Mouse (Mus musculus) midbrain, embryonic 15.5 days (tissue): ENCODE measurements at regions not wholly inside any gene's neighbourhood (a gene's known extent, or its start where the extent isn't known, plus 50 kb on each side); places are given as distances from the start of the nearest gene placed in this dataset.

Experiments used
- ATAC-seq: fragments of 200-750 bp; cut with Nextera tagmentation; replicated peaks from 2 replicates; pipeline ENCODE4 v1.8.0; 2017; ENCODE audit warnings: moderate TSS enrichment
- H3K27ac ChIP-seq: fragments of 300-500 bp; sonication (generic); 2 replicates; pipeline ENCODE4 v1.5.1; 2015; ENCODE audit warnings: mild to moderate bottlenecking, inconsistent platforms
- H3K27me3 ChIP-seq: fragments of 300-500 bp; sonication (generic); replicated peaks from 2 replicates; pipeline ENCODE4 v1.6.1; 2015; ENCODE audit warnings: inconsistent platforms
- H3K36me3 ChIP-seq: fragments of 300-500 bp; sonication (generic); replicated peaks from 2 replicates; pipeline ENCODE4 v1.6.1; 2015; ENCODE audit warnings: inconsistent platforms
- H3K4me1 ChIP-seq: fragments of 300-500 bp; sonication (generic); 2 replicates; pipeline ENCODE4 v1.6.1; 2015; ENCODE audit warnings: inconsistent platforms
- H3K4me2 ChIP-seq: fragments of 300-500 bp; sonication (generic); 2 replicates; pipeline ENCODE4 v1.6.1; 2015; ENCODE audit warnings: inconsistent platforms, mild to moderate bottlenecking, moderate library complexity
- H3K4me3 ChIP-seq: fragments of 300-500 bp; sonication (generic); 2 replicates; pipeline ENCODE4 v1.5.1; 2015; ENCODE audit warnings: mild to moderate bottlenecking, inconsistent platforms
- H3K9ac ChIP-seq: fragments of 300-500 bp; sonication (generic); 2 replicates; pipeline ENCODE4 v1.6.1; 2015; ENCODE audit warnings: mild to moderate bottlenecking, inconsistent platforms
- H3K9me3 ChIP-seq: fragments of 300-500 bp; sonication (generic); 2 replicates; pipeline ENCODE4 v1.6.1; 2016; ENCODE audit warnings: inconsistent platforms
- WGBS: fragments of 180-500 bp; shearing (Covaris S2); methylation state at CpG from one replicate; pipeline ENCODE4 v1.1.7; 2015; ENCODE audit warnings: mixed read lengths; 5-methylcytosine and 5-hydroxymethylcytosine counted together

DNA sequence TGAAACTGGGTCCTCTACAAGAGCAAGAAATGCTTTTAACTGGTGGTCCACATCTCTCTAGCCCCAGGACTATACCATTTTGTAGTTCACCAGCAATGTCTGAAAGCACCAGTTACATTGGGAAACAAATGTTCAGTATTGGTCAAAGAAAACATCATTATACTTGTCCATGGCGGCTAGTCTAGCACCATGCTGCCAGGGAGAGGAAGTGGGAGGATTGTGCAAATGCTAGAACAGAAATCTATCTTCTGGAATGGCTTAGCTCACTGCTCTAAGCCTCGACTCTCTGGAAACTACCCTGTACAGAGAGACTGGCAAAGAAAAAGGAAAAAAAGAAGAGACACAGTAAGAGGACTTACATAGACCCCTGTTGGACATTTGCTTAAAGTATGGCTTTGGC is 81.1 kb upstream of the Ralgapa2 start:
- Histone ChIP-seq H3K27me3 (no peaks in the 10 kb centered on the region), H3K27ac (no peak overlapping the region), H3K4me2 (no peak overlapping the region), H3K36me3 (no peaks in the 10 kb centered on the region), H3K9me3 (no peaks in the 10 kb centered on the region), H3K4me1 (no peaks in the 10 kb centered on the region), H3K9ac (no peak overlapping the region), H3K4me3 (no peak overlapping the region)
- whole genome bisulfite sequencing = 79% methylated on average over 2 of the region's 2 CpGs
- no peak for ATAC-seq

DNA sequence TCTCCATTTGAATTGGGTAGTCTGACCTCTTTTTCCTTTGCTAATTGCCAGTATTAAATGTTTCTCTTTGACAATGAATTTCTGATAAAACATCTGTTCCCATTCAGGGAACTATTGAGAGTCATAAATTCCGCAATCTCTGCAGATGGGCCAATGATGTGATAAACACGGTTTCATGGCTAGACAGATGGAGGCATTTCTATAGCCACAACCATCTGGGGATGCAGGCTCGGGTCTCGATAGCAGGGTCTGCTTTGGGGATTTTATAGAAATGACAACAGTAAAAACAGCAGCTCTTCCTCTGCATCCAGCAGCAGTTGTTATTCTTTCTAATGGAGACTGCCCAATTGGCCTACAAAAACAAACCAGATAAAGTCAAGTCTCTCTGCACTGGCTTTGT is 82.1 kb upstream of the Ralgapa2 start:
- H3K4me1 ChIP-seq = no peaks in the 10 kb centered on the region
- no peak overlapping the region for H3K27ac ChIP-seq
- 62% methylated on average over 4 of the region's 4 CpGs for WGBS
- H3K4me2 ChIP-seq = no peak overlapping the region
- no peaks in the 10 kb centered on the region for H3K27me3 ChIP-seq
- no peaks in the 10 kb centered on the region for H3K36me3 ChIP-seq
- no peak for ATAC-seq
- H3K4me3 ChIP-seq = no peak overlapping the region
- no peak overlapping the region for H3K9ac ChIP-seq
- no peaks in the 10 kb centered on the region for H3K9me3 ChIP-seq

DNA sequence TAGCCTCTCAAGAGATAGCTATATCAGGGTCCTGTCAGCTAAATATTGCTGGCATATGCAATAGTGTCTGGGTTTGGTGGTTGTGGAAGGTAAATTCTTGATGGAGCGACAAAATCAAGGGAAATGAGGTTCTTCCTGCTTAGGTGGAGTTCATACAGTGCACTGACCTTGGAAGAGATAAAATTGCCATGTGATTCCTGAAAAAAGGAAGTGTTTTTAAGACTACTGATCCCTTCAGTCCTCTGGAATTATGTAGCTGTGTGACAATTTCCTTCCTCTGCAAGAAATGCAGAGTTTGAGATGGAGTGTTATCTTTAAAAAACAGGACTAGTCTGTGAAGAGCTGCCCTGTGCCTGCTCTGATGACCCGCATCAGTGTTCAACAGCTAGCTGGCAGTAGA is 83.5 kb upstream of the Ralgapa2 start:
- 84% methylated on average over 2 of the region's 2 CpGs for WGBS
- no peak overlapping the region for H3K27ac ChIP-seq
- H3K4me3 ChIP-seq = no peak overlapping the region
- H3K4me2 ChIP-seq = no peak overlapping the region
- no peaks in the 10 kb centered on the region for H3K4me1 ChIP-seq
- H3K27me3 ChIP-seq = no peaks in the 10 kb centered on the region
- no peaks in the 10 kb centered on the region for H3K36me3 ChIP-seq
- no peak overlapping the region for H3K9ac ChIP-seq
- no peaks in the 10 kb centered on the region for H3K9me3 ChIP-seq
- ATAC-seq = no peak

GRCm38 (mm10) chr2:146606170-146606569 is 94.0 kb upstream of the Ralgapa2 start:
- Histone ChIP-seq H3K36me3 (no peaks in the 10 kb centered on the region), H3K9me3 (no peaks in the 10 kb centered on the region), H3K4me1 (no peaks in the 10 kb centered on the region), H3K27ac (no peak overlapping the region), H3K4me2 (no peak overlapping the region), H3K4me3 (no peak overlapping the region), H3K9ac (no peak overlapping the region), H3K27me3 (no peaks in the 10 kb centered on the region)
- ATAC-seq = no peak

GRCm38 (mm10) chr2:146610896-146611295 is 98.8 kb upstream of the Ralgapa2 start:
- Histone ChIP-seq H3K36me3 (no peaks in the 10 kb centered on the region), H3K9ac (no peak overlapping the region), H3K27me3 (0 out of 2 replicates have a peak, but pooled peaks cover 11% of the 10 kb centered on the region), H3K9me3 (no peaks in the 10 kb centered on the region), H3K4me1 (peaks cover 8% of the 10 kb centered on the region), H3K4me2 (no peak overlapping the region), H3K4me3 (no peak overlapping the region), H3K27ac (no peak overlapping the region)
- 93% methylated on average over 2 of the region's 2 CpGs for WGBS
- ATAC-seq = no peak

GRCm38 (mm10) chr2:146611886-146612521 is 99.9 kb upstream of the Ralgapa2 start:
- 47% methylated on average over 6 of the region's 6 CpGs for WGBS
- Histone ChIP-seq H3K9me3 (no peaks in the 10 kb centered on the region), H3K27ac (no peak overlapping the region), H3K4me1 (peaks cover 8% of the 10 kb centered on the region), H3K36me3 (no peaks in the 10 kb centered on the region), H3K4me2 (no peak overlapping the region), H3K4me3 (no peak overlapping the region), H3K9ac (no peak overlapping the region), H3K27me3 (0 out of 2 replicates have a peak, but pooled peaks cover 11% of the 10 kb centered on the region)
- peak; percentile 75 for ATAC-seq

- 7% methylated on average over 20 of the region's 20 CpGs for WGBS
- Histone ChIP-seq H3K9ac (no peak overlapping the region), H3K36me3 (no peaks in the 10 kb centered on the region), H3K4me3 (peak overlapping the region; percentile 26), H3K4me2 (peak overlapping the region; percentile 56), H3K27ac (no peak overlapping the region), H3K27me3 (peaks cover 11% of the 10 kb centered on the region; the same call in 1 of the 2 replicates), H3K4me1 (peaks cover 8% of the 10 kb centered on the region), H3K9me3 (no peaks in the 10 kb centered on the region)
- ATAC-seq = peak; percentile 49; the same call in 1 of the 2 replicates
Observed at GRCm38 (mm10) chr2:146612522-146613288, 100.6 kb upstream of the Ralgapa2 start.

DNA sequence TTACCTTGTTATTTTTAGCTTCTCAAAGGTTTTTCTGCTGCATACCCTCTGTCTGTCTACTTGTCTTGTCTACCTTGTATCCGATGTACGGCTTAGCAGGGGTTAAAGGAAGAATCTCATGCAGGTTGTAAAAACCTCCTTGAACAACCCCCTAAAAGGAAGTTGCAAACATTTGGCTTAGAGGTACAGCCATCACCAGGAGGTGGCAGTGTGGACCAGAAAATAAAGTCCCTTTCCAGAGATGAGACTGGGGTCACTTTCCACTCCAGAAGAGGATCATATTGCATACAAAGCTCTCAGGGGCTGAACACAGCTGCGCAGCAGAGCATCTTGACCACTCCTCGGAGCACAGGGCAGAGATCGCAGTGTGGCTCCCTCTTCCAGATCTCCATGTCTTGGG is 109.0 kb upstream of the Ralgapa2 start:
- 18% methylated on average over 5 of the region's 5 CpGs for WGBS
- peaks cover 38% of the 10 kb centered on the region for H3K27me3 ChIP-seq

GRCm38 (mm10) chr2:146623052-146623451 is 110.9 kb upstream of the Ralgapa2 start:
- 69% methylated on average over 1 of the region's 1 CpGs for WGBS

More for the DNA sequence above, 109.0 kb upstream of the Ralgapa2 start:
- no peak overlapping the region for H3K4me3 ChIP-seq
- ATAC-seq = peak; percentile 56
- no peaks in the 10 kb centered on the region for H3K9me3 ChIP-seq
- H3K9ac ChIP-seq = no peak overlapping the region
- H3K4me2 ChIP-seq = no peak overlapping the region
- no peak overlapping the region for H3K27ac ChIP-seq
- H3K4me1 ChIP-seq = no peaks in the 10 kb centered on the region
- no peaks in the 10 kb centered on the region for H3K36me3 ChIP-seq

DNA sequence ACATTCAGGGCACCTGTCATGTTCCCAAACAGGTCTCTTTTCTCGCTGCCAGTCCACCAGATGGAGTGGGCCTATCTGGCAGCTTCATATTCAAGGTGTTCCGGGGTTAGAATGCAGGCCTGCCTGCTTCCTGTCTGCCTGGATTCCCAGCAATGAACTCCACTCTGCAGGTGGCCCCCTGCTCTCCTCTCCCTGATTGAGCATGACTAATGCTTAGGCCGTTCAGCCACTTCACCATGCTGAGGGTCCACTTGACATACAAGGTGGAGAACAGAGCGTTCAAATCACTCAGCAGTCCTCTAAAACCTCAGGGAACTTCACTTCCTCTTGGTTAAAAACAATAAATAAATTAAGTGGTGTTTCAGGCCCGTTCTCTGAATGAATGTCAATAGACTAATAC is 112.1 kb upstream of the Ralgapa2 start:
- no peak for ATAC-seq
- H3K4me3 ChIP-seq = no peak overlapping the region
- no peaks in the 10 kb centered on the region for H3K9me3 ChIP-seq
- no peaks in the 10 kb centered on the region for H3K4me1 ChIP-seq
- no peak overlapping the region for H3K9ac ChIP-seq
- no peak overlapping the region for H3K4me2 ChIP-seq
- H3K27me3 ChIP-seq = peaks cover 41% of the 10 kb centered on the region
- H3K27ac ChIP-seq = no peak overlapping the region
- H3K36me3 ChIP-seq = no peaks in the 10 kb centered on the region
- 39% methylated on average over 5 of the region's 5 CpGs for WGBS

More at GRCm38 (mm10) chr2:146623052-146623451, 110.9 kb upstream of the Ralgapa2 start:
- H3K4me1 ChIP-seq = no peaks in the 10 kb centered on the region
- peaks cover 41% of the 10 kb centered on the region for H3K27me3 ChIP-seq
- no peak overlapping the region for H3K4me2 ChIP-seq
- H3K27ac ChIP-seq = no peak overlapping the region
- H3K36me3 ChIP-seq = no peaks in the 10 kb centered on the region
- no peak for ATAC-seq
- H3K9ac ChIP-seq = no peak overlapping the region
- H3K4me3 ChIP-seq = no peak overlapping the region
- no peaks in the 10 kb centered on the region for H3K9me3 ChIP-seq

DNA sequence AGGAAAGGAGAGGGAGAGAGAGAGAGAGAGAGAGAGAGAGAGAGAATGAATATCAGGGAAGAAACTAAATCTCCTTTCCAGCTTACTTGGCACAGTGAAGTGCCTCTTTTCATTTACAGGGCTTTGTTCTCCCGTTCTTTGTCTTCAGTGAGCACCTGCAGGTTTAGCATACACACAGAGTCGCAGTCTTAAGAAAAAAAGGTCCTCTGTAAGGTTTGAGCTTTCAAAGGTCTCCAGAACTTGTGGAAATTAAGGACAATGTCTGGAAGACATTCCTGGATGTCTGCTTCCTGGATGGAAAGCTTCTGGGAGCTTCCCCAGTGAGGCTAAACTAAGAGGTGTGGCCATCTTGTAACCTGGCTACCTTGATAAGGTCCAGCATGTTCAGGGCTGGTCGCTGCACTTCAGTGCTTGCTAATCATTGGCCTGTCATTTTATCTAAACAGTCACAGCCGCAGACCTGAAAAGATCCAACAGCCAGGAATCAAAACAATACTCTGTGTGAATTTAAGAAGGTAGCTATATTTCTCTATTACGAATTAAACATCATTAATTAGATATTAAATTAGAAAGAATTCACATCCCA is 113.1 kb upstream of the Ralgapa2 start:
- ATAC-seq = no peak

GRCm38 (mm10) chr2:146626531-146626930 is 114.4 kb upstream of the Ralgapa2 start:
- H3K9ac ChIP-seq = no peak overlapping the region
- H3K4me2 ChIP-seq = no peak overlapping the region
- no peak overlapping the region for H3K4me3 ChIP-seq
- WGBS = 70% methylated on average over 1 of the region's 1 CpGs
- ATAC-seq = no peak
- no peak overlapping the region for H3K27ac ChIP-seq
- no peaks in the 10 kb centered on the region for H3K9me3 ChIP-seq
- H3K36me3 ChIP-seq = no peaks in the 10 kb centered on the region
- no peaks in the 10 kb centered on the region for H3K4me1 ChIP-seq
- H3K27me3 ChIP-seq = peaks cover 43% of the 10 kb centered on the region

More for the DNA sequence above, 113.1 kb upstream of the Ralgapa2 start:
- 42% methylated on average over 5 of the region's 5 CpGs for WGBS
- no peak overlapping the region for H3K4me3 ChIP-seq
- H3K27ac ChIP-seq = no peak overlapping the region
- H3K9me3 ChIP-seq = no peaks in the 10 kb centered on the region
- H3K4me1 ChIP-seq = no peaks in the 10 kb centered on the region
- H3K27me3 ChIP-seq = peaks cover 40% of the 10 kb centered on the region
- H3K36me3 ChIP-seq = no peaks in the 10 kb centered on the region
- H3K9ac ChIP-seq = no peak overlapping the region
- H3K4me2 ChIP-seq = no peak overlapping the region
